Mouse (Mus musculus) spleen, adult 2 months (tissue): Measurements from ENCODE around the gene Bcl2l14. TPM values are rescaled to one million over a fixed set of nuclear protein-coding genes. Genes with fewer than 3 reads are reported as not detected.
A peak's percentile ranks its signal among the peaks of the same experiment; 100 is the strongest.

Source experiments
- DNase-seq, 2 experiments: peaks; one replicate each; pipeline versions ENCODE4 v3.0.0 to v3.0.0-alpha.2; 2012 to 2021; ENCODE audit warnings: low spot score in 2 of 2, low read depth in 1 of 2
- H3K27ac ChIP-seq: fragments of 200-500 bp; 2 replicates; pipeline ENCODE4 v1.5.1; 2012; ENCODE audit warnings: low read length, inconsistent platforms; ENCODE audit not compliant: insufficient read depth
- H3K27me3 ChIP-seq: fragments of 200-500 bp; 2 replicates; pipeline ENCODE4 v1.6.1; 2012; ENCODE audit warnings: mild to moderate bottlenecking, moderate library complexity, low read length, inconsistent platforms; ENCODE audit not compliant: control insufficient read depth, insufficient read depth
- H3K36me3 ChIP-seq: fragments of 200-500 bp; 2 replicates; pipeline ENCODE4 v1.6.1; 2012; ENCODE audit warnings: mild to moderate bottlenecking, low read length, inconsistent platforms; ENCODE audit not compliant: control insufficient read depth, insufficient read depth
- H3K4me1 ChIP-seq: fragments of 200-500 bp; 2 replicates; pipeline ENCODE4 v1.6.1; 2011; ENCODE audit warnings: inconsistent platforms; ENCODE audit not compliant: control insufficient read depth, insufficient read depth, insufficient read length
- H3K4me3 ChIP-seq: fragments of 200-500 bp; 2 replicates; pipeline ENCODE4 v1.5.1; 2011; ENCODE audit warnings: mild to moderate bottlenecking, inconsistent platforms; ENCODE audit not compliant: insufficient read depth, insufficient read length; ENCODE audit errors: extremely low read depth
- CTCF ChIP-seq: fragments of 200-500 bp; IDR thresholded peaks from 2 replicates; pipeline ENCODE4 v1.5.1; 2011; ENCODE audit warnings: mild to moderate bottlenecking, inconsistent platforms; ENCODE audit not compliant: insufficient read depth, insufficient read length, insufficient replicate concordance; ENCODE audit errors: extremely low read depth
- POLR2A ChIP-seq: fragments of 200-500 bp; IDR thresholded peaks from 2 replicates; pipeline ENCODE4 v1.6.1; 2011; ENCODE audit warnings: low read depth, low read length, inconsistent platforms
- WGBS: fragments of 180-500 bp; shearing (Covaris S2); methylation state at CpG from one replicate; pipeline ENCODE4 v1.1.7; 2018; 5-methylcytosine and 5-hydroxymethylcytosine counted together
- polyA plus RNA-seq: library from polyadenylated mRNA; depleted of rRNA; stranded (reverse); fragments of >200 nt; gene quantifications from 2 replicates; pipeline ENCODE4 v1.2.3, GENCODE M21; 2012

Gene Bcl2l14
- polyA plus RNA-seq, 1 experiment = 0.90 TPM

GRCm38 (mm10) chr6:134402914-134403683 lies 7.0 kb downstream of the Bcl2l14 start:
- TF ChIP-seq CTCF (peak; percentile 58; the same call in 1 of the 2 replicates), POLR2A (no peak)
- peak; percentile 19 to 34 for DNase-seq
- WGBS = 44% methylated on average over 16 of the region's 16 CpGs
- Histone ChIP-seq H3K4me1 (no peaks in the 10 kb centered on the region), H3K27ac (no peak overlapping the region), H3K36me3 (no peaks in the 10 kb centered on the region), H3K4me3 (no peak overlapping the region), H3K27me3 (no peaks in the 10 kb centered on the region)

DNA sequence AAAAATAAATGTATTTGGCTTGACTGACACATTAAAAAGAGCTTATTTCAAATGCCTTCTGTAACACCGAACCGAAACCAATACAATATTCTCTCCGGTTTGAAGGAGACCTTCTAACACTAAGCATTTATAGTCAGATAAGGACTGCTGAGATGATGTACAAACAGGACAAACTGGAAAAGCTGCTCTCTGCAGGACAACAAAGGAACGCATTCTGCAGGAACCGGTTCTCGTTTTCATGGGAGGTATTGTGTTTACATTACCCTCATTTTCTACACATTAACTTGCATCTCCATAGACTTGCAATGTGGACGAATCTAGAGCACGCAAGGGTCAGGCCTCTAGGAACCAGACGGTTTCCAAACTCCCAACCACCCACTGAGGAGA lies 7.6 kb downstream of the Bcl2l14 start:
- Histone ChIP-seq H3K4me3 (no peak overlapping the region), H3K27ac (no peak overlapping the region), H3K27me3 (no peaks in the 10 kb centered on the region), H3K36me3 (no peaks in the 10 kb centered on the region), H3K4me1 (no peaks in the 10 kb centered on the region)
- 91% methylated on average over 9 of the region's 9 CpGs for WGBS
- TF ChIP-seq CTCF (no peak), POLR2A (no peak)
- no peak for DNase-seq

GRCm38 (mm10) chr6:134407226-134407625 lies 11.1 kb downstream of the Bcl2l14 start:
- Histone ChIP-seq H3K27ac (no peak overlapping the region), H3K4me3 (no peak overlapping the region), H3K27me3 (no peaks in the 10 kb centered on the region), H3K4me1 (no peaks in the 10 kb centered on the region), H3K36me3 (no peaks in the 10 kb centered on the region)
- DNase-seq = no peak
- TF ChIP-seq CTCF (no peak), POLR2A (no peak)
- 86% methylated on average over 5 of the region's 5 CpGs for WGBS

DNA sequence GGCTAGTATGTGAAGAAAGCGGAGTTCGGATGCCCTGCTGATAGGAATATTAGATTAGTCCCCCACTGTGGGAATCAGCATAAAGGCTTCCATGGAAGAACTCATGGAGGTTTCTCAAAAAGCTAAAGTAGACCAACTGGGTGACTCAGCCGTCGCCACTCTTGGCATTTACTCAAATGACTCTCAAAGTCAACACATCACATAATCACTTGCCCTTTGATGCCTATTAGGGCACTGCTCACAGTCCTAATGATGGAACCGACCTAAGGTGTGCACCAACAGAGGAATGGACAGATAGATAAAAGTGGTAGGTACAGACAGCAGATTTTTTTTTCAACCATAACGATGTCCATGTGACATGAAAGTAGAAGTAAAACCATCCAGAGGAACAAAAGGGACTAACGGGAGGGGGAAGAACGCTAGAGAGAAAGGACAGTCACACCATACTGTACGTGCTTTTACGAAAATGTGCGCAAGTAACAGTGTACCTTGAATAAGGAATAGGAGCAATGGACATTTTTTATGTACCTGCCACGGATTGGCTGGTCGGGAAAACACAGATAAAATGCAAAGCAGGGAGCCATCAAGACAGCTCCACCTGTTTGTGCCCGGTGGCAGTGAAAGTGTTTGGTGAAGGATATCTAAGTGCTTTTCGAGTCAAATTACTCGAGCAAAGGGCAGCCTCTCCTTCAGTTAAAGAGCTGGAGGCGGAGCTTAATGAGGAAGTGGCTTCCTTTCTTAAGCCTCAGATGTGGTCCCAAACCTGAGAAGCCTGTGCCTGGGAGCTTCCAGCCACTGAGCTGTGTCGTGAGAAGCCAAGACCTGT lies 17.8 kb downstream of the Bcl2l14 start:
- no peaks in the 10 kb centered on the region for H3K27me3 ChIP-seq
- TF ChIP-seq POLR2A (no peak), CTCF (no peak)
- H3K36me3 ChIP-seq = no peaks in the 10 kb centered on the region
- H3K4me3 ChIP-seq = peak overlapping the region; percentile 46
- peaks cover 3% of the 10 kb centered on the region; the same call in 1 of the 2 replicates for H3K4me1 ChIP-seq
- DNase-seq = peak; percentile 6 to 34
- 32% methylated on average over 18 of the region's 18 CpGs for WGBS
- no peak overlapping the region for H3K27ac ChIP-seq

DNA sequence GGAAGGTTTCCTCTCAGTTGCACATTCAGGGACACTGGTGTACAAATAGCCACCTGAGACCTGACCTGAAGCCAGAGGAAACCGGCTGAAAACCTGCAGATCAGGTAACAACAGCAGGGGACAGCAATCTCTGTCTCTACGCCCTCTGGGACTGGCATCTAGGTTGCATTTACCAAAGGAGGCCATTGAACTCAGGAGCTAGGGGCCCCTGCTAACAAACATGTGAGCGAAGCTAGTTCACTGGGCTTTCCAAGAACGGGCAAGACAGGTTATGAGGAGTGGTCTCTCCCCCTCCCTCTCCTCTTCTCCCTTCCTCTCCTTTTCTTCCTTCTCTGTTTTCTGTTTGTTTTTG lies 18.4 kb downstream of the Bcl2l14 start:
- DNase-seq = no peak
- Histone ChIP-seq H3K4me3 (peak overlapping the region; percentile 46; the same call in 1 of the 2 replicates), H3K4me1 (peaks cover 3% of the 10 kb centered on the region; the same call in 1 of the 2 replicates), H3K27ac (no peak overlapping the region), H3K27me3 (no peaks in the 10 kb centered on the region), H3K36me3 (no peaks in the 10 kb centered on the region)
- no peak for TF ChIP-seq POLR2A
- no peak for TF ChIP-seq CTCF
- 70% methylated on average over 4 of the region's 4 CpGs for WGBS

GRCm38 (mm10) chr6:134416556-134417105 lies 20.5 kb downstream of the Bcl2l14 start:
- DNase-seq = no peak
- no peaks in the 10 kb centered on the region for H3K36me3 ChIP-seq
- H3K4me1 ChIP-seq = peaks cover 3% of the 10 kb centered on the region; the same call in 1 of the 2 replicates
- H3K27me3 ChIP-seq = no peaks in the 10 kb centered on the region
- 89% methylated on average over 3 of the region's 3 CpGs for WGBS
- TF ChIP-seq POLR2A = no peak
- TF ChIP-seq CTCF = no peak
- H3K27ac ChIP-seq = no peak overlapping the region
- H3K4me3 ChIP-seq = no peak overlapping the region
